Mouse (Mus musculus) limb, embryonic 11.5 days (tissue): ENCODE measurements around the gene Ppp2r5a. TPM values are rescaled to one million over a fixed set of nuclear protein-coding genes. Genes with fewer than 3 reads are reported as not detected.

ENCODE experiments used
- ATAC-seq: fragments of 200-750 bp; cut with Nextera tagmentation; 2 replicates; pipeline ENCODE4 v1.8.0; 2017; ENCODE audit warnings: low read depth; ENCODE audit not compliant: insufficient number of reproducible peaks, low FRiP score, low TSS enrichment
- DNase-seq: peaks from one replicate; pipeline ENCODE4 v3.0.0-alpha.2; 2015; ENCODE audit warnings: low spot score
- H3K27ac ChIP-seq: fragments of 300-500 bp; sonication (generic); replicated peaks from 2 replicates; pipeline ENCODE4 v1.5.1; 2014; ENCODE audit warnings: low read depth, mild to moderate bottlenecking, low read length
- H3K27me3 ChIP-seq: fragments of 300-500 bp; sonication (generic); 2 replicates; pipeline ENCODE4 v1.6.1; 2014; ENCODE audit warnings: mild to moderate bottlenecking, low read length, mixed read lengths; ENCODE audit not compliant: control insufficient read depth, insufficient read depth
- H3K36me3 ChIP-seq: fragments of 300-500 bp; sonication (generic); 2 replicates; pipeline ENCODE4 v1.6.1; 2014; ENCODE audit warnings: mild to moderate bottlenecking, low read length, moderate library complexity, mixed read lengths; ENCODE audit not compliant: control insufficient read depth, insufficient read depth
- H3K4me1 ChIP-seq: fragments of 300-500 bp; sonication (generic); 2 replicates; pipeline ENCODE4 v1.6.1; 2014; ENCODE audit warnings: low read length, mixed read lengths; ENCODE audit not compliant: control insufficient read depth, insufficient read depth
- H3K4me2 ChIP-seq: fragments of 300-500 bp; sonication (generic); 2 replicates; pipeline ENCODE4 v1.6.1; 2014; ENCODE audit warnings: low read depth, mild to moderate bottlenecking, moderate library complexity; ENCODE audit not compliant: severe bottlenecking
- H3K4me3 ChIP-seq: fragments of 300-500 bp; sonication (generic); 2 replicates; pipeline ENCODE4 v1.5.1; 2014; ENCODE audit warnings: low read depth, low read length
- H3K9ac ChIP-seq: fragments of 300-500 bp; sonication (generic); 2 replicates; pipeline ENCODE4 v1.6.1; 2014; ENCODE audit warnings: mild to moderate bottlenecking, low read length
- H3K9me3 ChIP-seq: fragments of 300-500 bp; sonication (generic); 2 replicates; pipeline ENCODE4 v1.6.1; 2016; ENCODE audit warnings: low read length; ENCODE audit not compliant: control insufficient read depth
- WGBS: fragments of 180-500 bp; shearing (Covaris S2); extraction: QIAGEN DNeasy Blood & Tissue Kit; methylation state at CpG from one replicate; pipeline ENCODE4 v1.1.7; 2014; 5-methylcytosine and 5-hydroxymethylcytosine counted together
- polyA plus RNA-seq: library from polyadenylated mRNA; unstranded; fragments of >200 nt; fragmentation: Nextera tagmentation; extraction: Ambion mirVana; gene quantifications from 2 replicates; pipeline ENCODE4 v1.2.1, GENCODE M21; 2014

The Ppp2r5a gene
- polyA plus RNA-seq, 1 experiment from 2014 or later, result 17.0 TPM

GRCm38 (mm10) chr1:191414432-191414831, 11.4 kb upstream of the Ppp2r5a start:
- no peak for DNase-seq
- no peaks in the 10 kb centered on the region for H3K9me3 ChIP-seq

GRCm38 (mm10) chr1:191413691-191414415, 10.8 kb upstream of the Ppp2r5a start:
- DNase-seq, result no peak
- Histone ChIP-seq H3K9ac (no peak overlapping the region), H3K27ac (no peak overlapping the region), H3K27me3 (no peaks in the 10 kb centered on the region), H3K9me3 (no peaks in the 10 kb centered on the region), H3K4me1 (peaks cover 11% of the 10 kb centered on the region; the same call in 1 of the 2 replicates), H3K36me3 (no peaks in the 10 kb centered on the region), H3K4me2 (no peak overlapping the region), H3K4me3 (no peak overlapping the region)
- 35% methylated on average over 6 of the region's 6 CpGs for WGBS
- ATAC-seq, result no peak

More at GRCm38 (mm10) chr1:191414432-191414831, 11.4 kb upstream of the Ppp2r5a start:
- no peak for ATAC-seq
- Histone ChIP-seq H3K27me3 (no peaks in the 10 kb centered on the region), H3K4me2 (no peak overlapping the region), H3K4me1 (peaks cover 14% of the 10 kb centered on the region), H3K36me3 (no peaks in the 10 kb centered on the region), H3K27ac (no peak overlapping the region), H3K9ac (no peak overlapping the region), H3K4me3 (no peak overlapping the region)
- WGBS, result 84% methylated on average over 6 of the region's 6 CpGs

GRCm38 (mm10) chr1:191410294-191411036, 7.4 kb upstream of the Ppp2r5a start:
- Histone ChIP-seq H3K4me2 (peak overlapping the region; percentile 22; the same call in 1 of the 2 replicates), H3K9ac (no peak overlapping the region), H3K4me3 (no peak overlapping the region), H3K27me3 (no peaks in the 10 kb centered on the region), H3K36me3 (no peaks in the 10 kb centered on the region), H3K9me3 (no peaks in the 10 kb centered on the region), H3K4me1 (0 out of 2 replicates have a peak, but pooled peaks cover 3% of the 10 kb centered on the region), H3K27ac (no peak overlapping the region)
- no peak for ATAC-seq
- 48% methylated on average over 10 of the region's 10 CpGs for WGBS
- no peak for DNase-seq

GRCm38 (mm10) chr1:191407246-191407645, 4.2 kb upstream of the Ppp2r5a start:
- 0 out of 2 replicates have a peak, but pooled peaks cover 3% of the 10 kb centered on the region for H3K4me1 ChIP-seq
- WGBS, result 63% methylated on average over 12 of the region's 12 CpGs
- no peak overlapping the region for H3K27ac ChIP-seq
- H3K4me2 ChIP-seq, result no peak overlapping the region
- no peaks in the 10 kb centered on the region for H3K9me3 ChIP-seq
- no peak for ATAC-seq
- H3K27me3 ChIP-seq, result no peaks in the 10 kb centered on the region
- H3K4me3 ChIP-seq, result no peak overlapping the region
- H3K36me3 ChIP-seq, result no peaks in the 10 kb centered on the region
- H3K9ac ChIP-seq, result no peak overlapping the region
- no peak for DNase-seq

- no peak overlapping the region for H3K4me2 ChIP-seq
- no peak overlapping the region for H3K27ac ChIP-seq
- WGBS, result 90% methylated on average over 8 of the region's 8 CpGs
- DNase-seq (no peak), ATAC-seq (no peak)
- no peaks in the 10 kb centered on the region for H3K36me3 ChIP-seq
- no peaks in the 10 kb centered on the region for H3K9me3 ChIP-seq
- no peak overlapping the region for H3K4me3 ChIP-seq
- H3K9ac ChIP-seq, result no peak overlapping the region
- H3K4me1 ChIP-seq, result 0 out of 2 replicates have a peak, but pooled peaks cover 3% of the 10 kb centered on the region
- no peaks in the 10 kb centered on the region for H3K27me3 ChIP-seq
Measured at GRCm38 (mm10) chr1:191406516-191406915, 3.4 kb upstream of the Ppp2r5a start.

- H3K9ac ChIP-seq, result no peak overlapping the region
- no peaks in the 10 kb centered on the region for H3K27me3 ChIP-seq
- H3K4me1 ChIP-seq, result 0 out of 2 replicates have a peak, but pooled peaks cover 3% of the 10 kb centered on the region
- DNase-seq, result no peak
- 82% methylated on average over 10 of the region's 10 CpGs for WGBS
- no peak overlapping the region for H3K27ac ChIP-seq
- no peak overlapping the region for H3K4me2 ChIP-seq
- no peaks in the 10 kb centered on the region for H3K9me3 ChIP-seq
- no peaks in the 10 kb centered on the region for H3K36me3 ChIP-seq
- no peak overlapping the region for H3K4me3 ChIP-seq
- ATAC-seq, result no peak
Measured at GRCm38 (mm10) chr1:191404721-191405329, 1.8 kb upstream of the Ppp2r5a start.

GRCm38 (mm10) chr1:191404301-191404700, 1.2 kb upstream of the Ppp2r5a start:
- Histone ChIP-seq H3K36me3 (no peaks in the 10 kb centered on the region), H3K27ac (no peak overlapping the region), H3K9me3 (no peaks in the 10 kb centered on the region), H3K27me3 (no peaks in the 10 kb centered on the region), H3K4me3 (no peak overlapping the region), H3K9ac (no peak overlapping the region), H3K4me2 (no peak overlapping the region), H3K4me1 (no peaks in the 10 kb centered on the region)
- no peak for DNase-seq
- 35% methylated on average over 1 of the region's 1 CpGs for WGBS
- ATAC-seq, result no peak

- Histone ChIP-seq H3K36me3 (no peaks in the 10 kb centered on the region), H3K4me1 (no peaks in the 10 kb centered on the region), H3K4me3 (no peak overlapping the region), H3K27me3 (no peaks in the 10 kb centered on the region), H3K9me3 (no peaks in the 10 kb centered on the region), H3K27ac (no peak overlapping the region), H3K4me2 (no peak overlapping the region), H3K9ac (no peak overlapping the region)
- ATAC-seq (no peak), DNase-seq (no peak)
- WGBS, result 24% methylated on average over 7 of the region's 7 CpGs
Measured at GRCm38 (mm10) chr1:191402506-191402905, 566 bp downstream of the Ppp2r5a start.
